Mouse (Mus musculus) 416B (cell line): ENCODE measurements around the gene Cldnd1.

Source experiments
- DNase-seq: peaks from one replicate; pipeline ENCODE4 v3.0.0; 2011; ENCODE audit warnings: low read depth

Cldnd1 gene

DNA sequence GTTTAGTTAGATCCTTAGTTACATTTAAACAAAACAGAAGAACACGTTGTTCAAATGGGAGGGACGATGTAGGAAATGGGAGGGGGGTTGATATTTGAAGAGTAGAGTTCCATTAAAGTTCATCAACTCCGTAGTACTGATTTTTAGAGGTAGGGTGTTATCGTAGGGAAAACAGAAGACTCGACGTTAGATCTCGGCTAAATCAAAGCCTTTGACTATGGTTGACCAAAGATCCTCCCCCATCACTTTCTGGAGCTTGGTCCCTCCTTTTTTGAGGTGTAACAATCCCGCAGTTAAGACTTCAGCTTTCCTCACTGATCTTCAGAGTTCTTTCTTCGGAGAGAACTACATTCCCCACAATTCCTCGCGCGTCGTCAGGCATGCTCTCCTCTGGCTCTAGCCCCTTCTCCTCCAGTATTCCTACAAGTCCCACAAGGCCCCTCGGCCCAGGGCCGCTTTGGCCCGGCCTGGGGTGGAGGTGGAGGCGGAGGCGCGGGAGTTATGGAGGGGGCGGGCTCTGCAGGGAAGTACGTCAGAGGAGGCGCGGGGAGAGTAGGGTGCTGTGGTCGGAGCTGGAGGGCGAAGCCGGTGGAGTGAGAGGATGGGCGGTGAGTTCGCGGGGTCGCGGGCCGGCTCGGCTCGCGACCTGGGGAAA is at the start of gene Cldnd1:
Cldnd1 (plus strand) TSS at position 434 of the 655 bp plus-strand sequence.
- peak; percentile 97 for DNase-seq

DNA sequence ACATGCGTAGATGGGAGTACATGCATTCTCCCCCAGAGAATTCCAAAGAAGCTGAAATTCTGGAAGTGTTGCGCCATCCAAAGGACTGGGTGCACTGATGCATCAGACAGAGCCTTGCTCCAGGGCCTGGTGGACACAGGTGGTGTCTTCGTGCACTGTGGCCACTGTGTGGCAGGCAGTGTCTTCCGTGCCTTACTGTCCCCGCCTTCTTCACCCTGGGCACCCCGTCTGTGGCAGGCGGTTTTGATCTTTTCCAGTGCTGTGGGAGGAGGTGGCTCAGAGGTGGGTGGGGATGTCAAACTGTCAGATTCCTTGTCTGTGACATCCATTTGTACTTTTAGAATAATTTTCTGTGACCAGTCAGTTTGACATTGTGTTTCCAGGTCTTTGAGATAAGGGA is 49.0 kb upstream of the Cldnd1 start:
- no peak for DNase-seq

DNA sequence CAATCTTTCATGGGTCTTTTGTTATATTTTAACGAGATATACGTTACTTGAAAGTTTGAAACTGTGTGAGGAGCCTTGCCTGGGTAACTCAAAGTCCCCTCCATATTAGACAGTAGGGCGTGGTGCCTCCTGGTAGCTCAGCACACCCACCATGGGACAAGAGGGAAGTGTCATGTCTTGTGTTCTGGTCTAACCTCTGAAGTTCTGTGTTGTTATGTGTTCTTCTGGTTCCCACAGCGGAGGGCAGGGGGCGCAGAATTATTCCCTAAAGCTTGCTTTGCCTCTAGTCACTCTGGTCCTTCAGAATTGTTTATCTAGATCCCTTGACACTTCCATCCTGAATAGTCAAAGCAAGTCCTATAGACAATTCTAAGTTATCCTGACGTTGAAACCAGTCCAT is 45.7 kb upstream of the Cldnd1 start:
- DNase-seq = no peak

DNA sequence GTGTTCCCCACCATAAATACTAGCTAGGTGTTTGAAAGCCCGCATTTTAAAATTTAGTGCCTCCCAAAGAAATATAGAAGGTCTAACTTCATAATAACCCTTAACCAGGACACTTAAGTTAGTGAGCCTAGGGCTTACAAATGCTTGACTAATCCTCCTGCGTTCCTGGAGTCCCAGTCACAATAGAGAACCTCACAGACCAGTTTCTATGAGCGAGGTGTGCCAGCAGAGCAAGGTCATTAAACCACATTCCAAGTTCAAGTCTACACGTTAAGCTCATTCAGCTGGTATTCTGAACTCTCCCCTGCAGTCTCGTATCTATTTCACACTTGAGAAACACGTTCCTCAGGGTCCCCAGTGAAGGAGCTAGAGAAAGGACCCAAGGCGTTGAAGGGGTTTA is 44.8 kb upstream of the Cldnd1 start:
- no peak for DNase-seq

DNA sequence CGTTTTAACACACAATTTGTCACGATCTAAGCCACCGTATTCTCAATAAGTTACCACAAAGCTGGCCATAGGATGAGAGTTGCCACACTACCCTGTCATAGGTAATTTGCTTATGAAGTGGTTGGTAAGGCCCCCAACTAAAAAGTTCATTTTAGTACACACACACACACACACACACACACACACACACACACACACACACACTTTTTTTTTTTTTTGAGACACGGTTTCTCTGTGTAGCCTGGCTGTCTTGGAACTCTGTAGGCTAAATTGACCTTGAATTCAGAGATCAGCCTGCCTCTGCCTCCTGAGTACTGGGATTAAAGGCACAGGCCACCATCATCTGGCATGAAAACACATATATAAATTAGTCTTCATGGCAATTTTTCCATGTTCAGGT is 43.8 kb upstream of the Cldnd1 start:
- DNase-seq = no peak

DNA sequence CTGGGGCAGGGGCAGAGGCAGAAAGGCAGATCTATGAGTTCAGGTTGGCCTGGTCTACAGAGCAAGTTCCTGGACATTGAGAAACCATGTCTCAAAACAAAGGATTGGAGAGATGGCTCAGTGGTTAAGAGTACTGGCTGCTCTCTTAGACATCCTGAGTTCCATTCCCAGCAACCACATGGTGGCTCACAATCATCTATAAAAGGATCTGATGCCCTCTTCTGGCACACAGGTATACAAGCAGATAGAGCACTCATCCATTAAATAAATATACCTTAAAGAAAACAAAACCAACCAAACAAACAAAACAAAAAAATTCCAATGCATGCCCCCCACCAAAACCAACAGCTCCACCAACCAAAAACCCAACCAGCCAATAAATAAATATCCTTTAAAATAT is 43.2 kb upstream of the Cldnd1 start:
- DNase-seq = peak; percentile 47

DNA sequence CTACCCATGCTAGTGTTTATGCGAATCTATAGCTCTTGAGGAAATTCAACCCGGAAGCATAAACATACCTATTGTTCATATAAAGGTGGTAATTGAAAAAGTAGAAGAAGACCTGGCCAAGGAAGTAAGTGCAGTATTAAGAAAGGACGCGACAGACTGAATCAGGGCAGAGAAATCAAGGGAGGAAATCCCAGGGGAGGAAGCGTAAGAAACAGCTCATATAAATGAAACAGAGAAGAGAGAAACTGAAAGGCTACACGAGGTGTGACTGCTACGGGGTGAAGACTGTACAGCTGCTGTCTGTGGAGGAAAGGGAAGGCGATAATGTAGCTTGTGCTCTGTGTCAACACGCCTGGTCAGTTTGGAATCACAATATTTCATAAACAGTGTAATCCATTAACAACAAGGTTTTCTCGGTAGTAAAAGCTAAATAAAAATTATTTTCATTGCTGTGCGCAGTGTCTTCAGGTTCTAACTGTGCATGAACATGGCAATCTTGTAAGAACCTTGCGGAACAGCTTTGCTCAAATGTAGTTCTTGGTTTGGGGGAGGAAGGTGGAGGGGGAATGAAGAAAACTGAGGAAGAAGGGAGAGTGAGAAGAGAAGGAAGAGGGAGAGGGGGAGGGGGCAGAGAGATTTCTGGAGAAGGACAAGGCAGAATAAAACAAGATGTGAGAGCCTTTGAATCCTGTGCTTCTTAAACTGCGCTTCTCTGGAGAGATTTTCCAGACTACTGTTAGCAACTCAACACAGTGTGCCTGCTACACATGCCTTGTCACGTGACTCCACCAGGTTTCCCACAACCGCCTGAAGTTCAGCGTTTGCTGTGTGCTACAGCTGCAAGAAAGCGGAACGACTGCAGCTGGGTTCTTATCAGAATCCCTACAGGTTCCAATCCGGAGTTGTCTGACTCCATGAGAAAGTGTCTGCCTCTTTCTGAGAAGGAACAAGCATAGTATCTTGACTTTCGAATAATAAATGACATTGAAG is 41.9 kb upstream of the Cldnd1 start:
- DNase-seq = no peak

DNA sequence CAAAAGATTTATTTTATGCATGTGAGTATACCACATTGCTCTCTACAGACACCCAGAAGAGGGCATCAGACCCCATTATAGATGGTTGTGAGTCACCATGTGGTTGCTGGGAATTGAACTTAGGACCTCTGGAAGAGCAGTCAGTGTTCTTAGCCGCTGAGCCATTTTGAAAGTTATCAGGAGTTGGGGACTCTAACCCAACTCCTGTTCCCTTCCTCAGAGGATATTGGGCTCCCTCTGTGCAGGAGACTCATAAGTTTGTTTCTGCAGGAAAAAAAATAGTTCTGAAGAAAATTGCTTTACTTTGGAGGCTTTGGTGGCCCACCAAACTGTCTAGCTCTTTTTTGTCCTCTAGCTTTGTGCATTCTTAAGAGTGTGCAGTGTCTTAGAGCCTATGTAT is 39.2 kb upstream of the Cldnd1 start:
- no peak for DNase-seq

DNA sequence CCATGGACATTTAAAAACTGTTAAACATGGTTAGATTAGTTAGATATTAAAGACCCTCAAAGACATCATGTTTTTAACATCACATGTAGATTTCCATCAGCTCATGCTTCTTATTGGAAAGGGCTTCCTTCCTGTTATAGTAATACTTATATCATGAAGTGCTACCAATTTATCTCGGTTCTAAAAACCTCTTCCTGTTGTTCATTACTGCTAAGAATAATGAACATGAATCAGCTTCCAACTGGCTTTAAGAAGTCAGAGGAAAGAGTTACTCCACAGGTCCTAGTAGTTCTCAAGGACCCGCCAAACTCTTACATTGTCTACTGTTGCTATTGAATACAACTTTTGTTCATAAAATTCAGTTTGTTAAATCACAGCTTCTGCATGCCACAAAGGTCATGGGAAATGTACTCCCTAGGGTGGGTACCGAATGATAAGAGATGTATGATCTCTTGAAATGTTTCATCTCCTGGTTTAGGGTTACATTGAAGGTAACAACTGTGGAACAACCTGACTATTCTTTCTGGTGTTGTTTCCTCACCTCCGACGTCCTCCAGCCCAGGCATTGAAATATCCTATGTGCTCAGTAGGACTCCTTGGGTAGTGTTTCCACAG is 38.0 kb upstream of the Cldnd1 start:
- DNase-seq = peak; percentile 36

DNA sequence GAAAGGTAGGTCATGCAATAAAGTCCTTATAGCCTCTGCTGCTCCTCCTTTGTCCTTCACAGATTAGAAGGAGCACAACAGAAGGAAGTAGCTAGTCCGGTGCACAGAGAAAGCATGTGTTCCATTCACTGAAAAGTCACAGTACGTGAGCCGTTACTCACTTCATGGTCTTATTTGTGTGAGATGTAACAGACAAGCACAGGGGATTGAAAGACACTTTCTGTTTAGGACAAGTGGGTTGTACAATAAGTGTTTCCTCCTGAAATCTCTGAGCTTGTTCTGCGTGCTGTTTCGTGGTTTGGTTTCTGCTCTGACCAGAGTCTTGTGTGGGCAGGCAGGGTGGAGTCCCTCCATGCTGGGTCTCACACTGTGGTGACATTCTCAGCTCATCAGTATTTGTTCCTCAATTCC is 37.4 kb upstream of the Cldnd1 start:
- peak; percentile 27 for DNase-seq

DNA sequence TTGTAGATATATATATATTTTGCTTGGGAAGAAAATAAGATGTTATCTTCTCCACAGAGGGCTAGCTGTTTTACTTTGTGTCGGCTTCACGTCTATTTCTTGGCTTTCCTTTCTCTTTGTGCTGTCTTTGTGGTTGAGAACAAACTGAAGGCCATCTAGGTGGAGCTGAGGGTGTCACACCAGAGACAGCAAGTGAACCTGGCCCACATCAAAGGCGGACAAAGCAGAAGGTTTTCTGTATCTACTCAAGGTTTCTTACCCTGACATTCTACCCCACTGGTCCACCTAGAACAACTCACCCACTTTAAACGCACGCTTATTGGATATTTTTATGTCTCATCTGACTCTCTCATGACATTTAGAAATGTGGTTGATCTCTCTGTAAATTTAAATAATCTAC is 33.6 kb upstream of the Cldnd1 start:
- no peak for DNase-seq

DNA sequence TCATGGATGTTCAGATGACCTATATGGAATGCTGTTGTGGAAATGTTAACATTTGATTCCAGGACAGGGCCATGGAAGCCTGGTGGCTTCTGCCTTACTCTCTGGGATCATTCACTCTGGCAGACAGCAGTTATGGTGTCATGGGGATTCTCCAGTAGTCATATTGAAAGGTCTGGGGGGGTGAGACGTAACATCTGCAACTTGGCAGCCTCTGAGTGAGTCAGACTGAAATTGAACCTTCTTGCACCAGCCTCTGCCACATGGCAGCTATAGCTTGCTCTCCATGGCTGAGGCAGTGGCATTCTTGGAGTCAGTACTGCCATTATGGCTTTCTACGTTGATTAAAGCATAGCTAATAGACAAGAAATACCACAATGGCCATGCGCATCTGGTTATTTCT is 30.9 kb upstream of the Cldnd1 start:
- DNase-seq = no peak

DNA sequence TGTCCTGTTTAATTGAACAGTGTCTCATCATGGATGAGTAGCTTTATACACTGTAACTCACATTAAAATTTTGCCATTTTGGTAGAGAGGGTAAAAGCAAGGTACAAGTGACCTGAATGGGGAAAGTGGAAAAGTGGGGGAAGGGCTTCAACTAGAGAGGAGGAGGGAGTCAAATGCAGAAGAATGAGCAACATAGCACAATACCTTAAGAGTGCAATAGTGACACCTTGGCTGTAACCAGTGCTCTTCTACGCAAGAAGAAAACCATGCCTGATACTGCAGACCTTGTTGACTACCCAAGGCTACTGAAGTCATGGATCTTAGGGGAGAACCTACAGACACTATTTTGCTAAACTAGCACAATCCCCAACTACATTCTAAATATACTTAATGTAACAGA is 30.4 kb upstream of the Cldnd1 start:
- no peak for DNase-seq

DNA sequence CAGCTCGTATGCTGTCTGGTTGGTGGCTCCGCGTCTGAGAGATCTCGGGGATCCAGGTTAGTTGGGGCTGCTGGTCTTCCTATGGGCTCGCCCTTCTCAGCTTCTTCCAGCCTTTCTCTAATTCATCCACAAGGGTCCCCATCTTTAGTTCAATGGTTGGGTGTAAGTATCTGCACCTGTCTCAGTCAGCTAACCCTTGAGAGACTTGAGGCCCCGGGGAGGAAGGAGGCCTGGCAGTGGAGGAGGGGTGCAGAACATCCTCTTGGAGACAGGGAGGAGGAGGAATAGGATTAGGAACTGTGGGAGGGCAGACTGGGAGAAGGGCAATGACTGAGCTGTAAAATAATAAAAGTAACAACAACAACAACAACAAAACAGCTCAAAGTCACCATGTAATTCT is 27.5 kb upstream of the Cldnd1 start:
- no peak for DNase-seq

DNA sequence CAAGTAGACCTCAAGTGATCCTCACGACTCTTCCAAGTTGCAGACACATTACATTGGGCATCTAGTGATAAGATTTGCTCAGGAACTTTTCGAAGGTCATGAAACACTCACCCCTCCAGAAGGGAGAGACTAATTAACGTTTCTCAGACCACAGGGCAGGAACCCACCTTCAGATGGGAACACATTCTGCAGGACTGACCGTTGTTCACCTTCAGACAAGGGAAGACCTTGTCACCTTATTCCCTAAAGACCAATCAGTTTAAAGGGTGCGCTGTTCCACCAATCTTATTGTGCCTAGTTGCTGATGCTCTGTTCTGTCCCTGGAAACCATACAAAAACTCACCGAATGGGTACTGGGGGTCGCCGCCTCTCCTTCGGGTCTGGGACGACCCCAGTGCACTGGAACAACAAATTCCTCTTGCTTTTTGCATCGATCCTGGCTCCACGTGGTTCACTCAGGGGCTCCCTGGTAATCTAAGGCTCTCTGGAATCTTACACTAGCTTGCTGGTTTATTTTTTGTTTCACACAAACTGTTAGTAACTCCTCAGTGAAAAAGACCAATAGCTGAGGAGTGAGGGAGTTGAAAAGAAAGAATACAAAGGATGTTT is 26.8 kb upstream of the Cldnd1 start:
- no peak for DNase-seq

DNA sequence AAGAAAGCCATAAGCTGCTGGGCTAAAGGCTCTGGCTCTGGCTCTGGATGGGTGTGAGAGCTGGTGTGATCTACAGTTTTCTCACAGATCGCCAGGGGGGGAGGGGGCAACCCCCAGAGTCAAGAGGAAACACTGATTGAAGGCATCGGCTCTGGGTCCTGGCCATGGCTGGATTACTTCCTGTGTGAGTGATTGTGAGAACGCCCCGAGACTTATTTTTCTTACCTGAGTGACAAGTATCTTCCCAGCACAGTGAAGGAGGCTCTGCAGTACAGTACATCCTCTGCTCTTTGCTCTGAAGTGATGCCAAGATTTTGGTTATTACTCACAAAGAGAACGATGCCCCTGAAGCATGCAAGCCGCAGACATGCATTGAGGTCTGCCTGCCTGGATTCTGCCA is 25.9 kb upstream of the Cldnd1 start:
- no peak for DNase-seq

DNA sequence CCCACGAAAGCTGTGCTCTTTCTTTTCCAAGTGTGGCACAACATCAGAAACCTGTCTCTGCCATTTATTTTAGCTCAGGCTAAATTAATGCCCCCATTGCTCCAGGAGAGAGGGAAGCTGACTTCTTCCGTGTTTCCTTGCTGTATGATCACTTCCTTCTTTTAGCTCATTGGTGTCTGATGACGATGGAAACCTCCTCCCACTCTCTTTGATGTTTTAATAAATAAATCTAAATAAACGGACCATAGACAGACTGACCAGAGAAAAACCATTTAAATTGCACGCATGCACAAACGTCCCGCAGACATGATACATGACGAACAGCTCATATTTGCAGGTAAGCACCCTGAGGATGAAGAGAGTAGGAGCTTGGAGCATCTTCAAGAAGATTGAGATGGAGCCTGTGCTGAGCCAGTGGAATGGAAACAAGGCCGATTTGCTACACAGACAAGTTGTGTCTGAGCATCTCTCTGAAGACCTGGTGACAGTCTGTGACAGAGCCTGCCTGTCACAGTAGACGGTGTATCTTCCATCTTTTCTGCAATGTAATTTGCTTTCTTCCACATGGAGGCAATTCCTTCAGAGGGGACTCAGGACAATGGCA is 25.3 kb upstream of the Cldnd1 start:
- DNase-seq = no peak

DNA sequence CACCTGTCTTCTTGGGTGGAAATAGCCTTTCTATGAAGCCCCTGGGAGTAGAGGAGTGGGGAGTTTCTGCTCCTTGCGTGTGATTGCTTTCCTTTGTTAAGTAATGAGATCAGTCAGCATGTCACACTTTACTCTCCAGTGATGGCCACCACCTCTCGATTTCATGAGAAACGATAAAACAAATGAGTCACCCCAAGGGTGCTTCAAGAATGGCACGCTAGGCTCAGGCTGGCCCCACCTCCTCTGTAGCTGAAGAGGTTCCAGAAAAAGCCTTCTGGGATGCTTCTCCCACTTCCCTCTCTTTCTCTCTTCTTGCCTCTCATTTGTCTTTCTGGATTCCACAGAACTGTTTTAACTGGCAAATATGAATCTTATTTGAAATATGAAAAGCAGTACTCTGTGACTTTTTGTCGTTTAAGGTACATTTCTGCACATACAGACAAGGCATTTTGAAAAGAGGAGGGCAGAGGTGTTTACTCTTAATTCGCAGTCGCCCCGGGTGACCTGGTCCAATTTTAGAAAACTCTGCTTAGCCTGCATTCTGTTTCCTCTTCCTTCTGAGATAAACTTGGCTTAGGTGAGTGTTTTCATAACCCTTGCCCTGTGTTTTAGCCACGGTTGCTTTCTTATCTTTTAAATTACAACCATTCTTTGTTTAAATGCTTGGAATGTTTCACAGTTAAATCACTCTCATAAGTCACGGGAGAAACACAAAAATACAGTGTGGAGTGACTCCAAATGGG is 24.2 kb upstream of the Cldnd1 start:
- DNase-seq = peak; percentile 35

DNA sequence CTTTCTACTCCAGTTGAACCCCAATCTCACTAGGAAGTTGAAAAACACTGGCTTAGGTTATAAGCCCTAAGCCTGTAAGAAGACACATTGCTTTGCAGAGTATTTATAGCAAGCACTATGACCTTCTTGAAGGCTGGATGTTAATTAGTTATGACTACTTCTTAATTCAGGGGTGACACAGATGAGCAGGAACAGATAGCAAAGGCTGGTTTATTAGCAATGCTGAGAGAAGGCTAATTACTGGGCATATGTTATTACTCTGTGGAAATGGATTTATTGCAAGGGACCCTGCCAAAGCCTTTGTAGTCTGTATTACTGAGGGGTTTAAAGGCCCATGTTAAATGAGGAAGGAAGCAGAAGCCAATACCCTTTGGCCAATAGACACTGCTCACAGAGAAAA is 22.7 kb upstream of the Cldnd1 start:
- DNase-seq = no peak

DNA sequence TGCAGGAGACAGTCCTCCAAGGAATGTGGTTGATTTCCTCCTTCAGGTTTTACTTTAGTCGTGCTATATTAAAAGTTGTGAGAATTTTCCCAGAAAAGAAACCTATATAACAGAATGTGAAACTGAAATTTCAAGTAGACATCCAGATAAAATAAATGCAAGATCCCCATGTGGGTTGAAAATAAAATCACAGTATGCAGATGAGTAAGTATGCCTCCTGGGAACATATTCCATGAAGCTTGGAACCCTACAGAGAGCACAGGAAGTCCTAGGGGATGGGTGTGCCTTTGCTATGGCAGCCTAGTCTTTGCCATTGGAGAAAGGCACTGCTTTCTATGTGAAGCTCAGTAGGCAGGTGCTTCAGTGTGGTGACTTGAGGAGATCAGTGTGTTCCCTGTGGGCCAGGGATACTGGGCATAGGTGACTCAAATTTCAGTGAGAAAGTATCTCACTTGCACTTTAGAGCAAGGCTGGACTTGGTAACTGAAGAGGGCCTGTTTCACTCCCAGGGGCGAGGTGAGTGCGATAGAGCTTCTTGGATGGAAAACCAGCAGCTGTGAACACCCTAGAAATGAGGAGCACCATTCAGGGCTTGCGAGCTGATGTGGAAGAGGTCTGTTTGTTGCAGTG is 20.3 kb upstream of the Cldnd1 start:
- no peak for DNase-seq
